Mouse (Mus musculus) brain, embryonic 18.5 days (tissue): ENCODE measurements around the gene Oaf.

Experiments
- DNase-seq: peaks from one replicate; pipeline ENCODE4 v3.0.0-alpha.2; 2012; ENCODE audit warnings: low read depth, low spot score

Oaf gene

DNA sequence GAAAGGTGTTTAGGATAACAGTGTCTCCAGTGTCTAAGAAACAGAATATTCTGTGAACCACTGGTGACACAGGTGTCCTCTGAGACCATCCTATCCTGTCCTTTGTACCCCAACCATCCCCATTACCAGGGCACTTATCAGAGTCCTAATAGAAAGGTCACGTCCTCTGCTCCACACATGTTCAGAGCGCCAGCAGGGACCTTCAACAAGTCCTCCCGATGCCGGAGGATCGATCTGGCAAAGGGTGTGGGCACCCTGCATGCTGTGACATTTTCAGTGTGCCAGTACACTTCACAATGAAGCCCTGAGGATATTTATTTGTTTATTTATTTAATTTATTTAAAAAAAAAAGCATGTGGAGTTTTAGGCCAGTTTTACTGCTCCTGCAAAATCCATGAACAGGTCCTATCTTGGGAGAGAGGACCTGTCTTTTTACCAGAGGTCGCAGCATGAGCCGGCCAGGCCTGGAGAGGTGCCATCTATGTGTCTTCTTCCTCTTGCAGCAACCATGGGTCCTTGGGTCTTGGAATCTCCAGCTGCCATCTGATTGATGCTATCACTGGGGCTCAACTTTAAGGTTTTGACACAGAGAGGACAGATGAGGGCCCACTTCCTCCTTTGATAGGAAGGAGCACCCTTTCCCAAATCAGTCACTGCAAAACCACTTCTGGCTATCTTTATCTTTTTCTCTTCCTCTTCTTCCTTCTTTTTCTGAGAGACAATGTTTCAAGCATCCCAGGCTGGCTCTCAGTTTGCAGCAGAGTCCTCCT is 6.3 kb upstream of the Oaf start:
- no peak for DNase-seq

GRCm38 (mm10) chr9:43242432-43242831 is 2.7 kb upstream of the Oaf start:
- DNase-seq: no peak

DNA sequence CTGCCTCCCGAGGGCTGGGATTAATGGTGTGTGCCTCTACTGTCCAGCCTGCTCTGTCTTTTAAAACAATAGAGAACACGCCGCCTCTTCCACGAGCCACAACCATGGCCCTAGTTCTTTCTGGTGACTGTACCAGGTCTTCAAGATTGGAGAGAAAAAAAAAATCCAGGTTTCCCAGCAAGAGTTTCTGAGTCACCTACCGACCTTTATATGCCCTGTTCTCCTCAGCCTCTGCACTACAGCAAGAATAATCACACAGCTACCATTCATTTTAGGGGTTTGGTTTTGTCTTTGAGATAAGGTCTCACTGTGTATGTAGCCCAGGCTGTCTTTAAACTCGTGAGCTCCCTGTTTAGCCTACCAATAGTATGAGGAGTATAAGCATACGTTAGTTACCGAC is 2.3 kb upstream of the Oaf start:
- DNase-seq: no peak

DNA sequence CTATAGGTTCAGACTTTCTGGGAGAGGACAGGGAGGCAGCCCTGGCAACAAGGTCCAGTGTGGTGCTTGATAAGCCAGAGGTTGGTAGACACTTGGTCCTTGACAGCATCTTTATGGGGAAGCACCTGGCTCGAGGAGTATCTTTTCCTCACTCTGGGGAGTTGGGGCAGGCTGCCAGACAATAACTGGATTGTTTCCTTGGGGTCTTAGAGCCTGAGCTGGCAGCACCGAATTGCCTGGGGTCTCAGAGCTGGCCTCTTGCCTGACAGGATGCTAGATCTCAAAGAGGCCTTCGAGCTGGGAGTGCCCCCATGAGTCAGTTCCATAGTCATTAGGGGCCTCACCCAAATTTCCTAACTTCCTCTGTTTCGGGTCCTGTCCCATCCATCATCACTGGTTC is 1.6 kb upstream of the Oaf start:
- no peak for DNase-seq

- DNase-seq: no peak
Measured at GRCm38 (mm10) chr9:43240594-43240900, 836 bp upstream of the Oaf start.

DNA sequence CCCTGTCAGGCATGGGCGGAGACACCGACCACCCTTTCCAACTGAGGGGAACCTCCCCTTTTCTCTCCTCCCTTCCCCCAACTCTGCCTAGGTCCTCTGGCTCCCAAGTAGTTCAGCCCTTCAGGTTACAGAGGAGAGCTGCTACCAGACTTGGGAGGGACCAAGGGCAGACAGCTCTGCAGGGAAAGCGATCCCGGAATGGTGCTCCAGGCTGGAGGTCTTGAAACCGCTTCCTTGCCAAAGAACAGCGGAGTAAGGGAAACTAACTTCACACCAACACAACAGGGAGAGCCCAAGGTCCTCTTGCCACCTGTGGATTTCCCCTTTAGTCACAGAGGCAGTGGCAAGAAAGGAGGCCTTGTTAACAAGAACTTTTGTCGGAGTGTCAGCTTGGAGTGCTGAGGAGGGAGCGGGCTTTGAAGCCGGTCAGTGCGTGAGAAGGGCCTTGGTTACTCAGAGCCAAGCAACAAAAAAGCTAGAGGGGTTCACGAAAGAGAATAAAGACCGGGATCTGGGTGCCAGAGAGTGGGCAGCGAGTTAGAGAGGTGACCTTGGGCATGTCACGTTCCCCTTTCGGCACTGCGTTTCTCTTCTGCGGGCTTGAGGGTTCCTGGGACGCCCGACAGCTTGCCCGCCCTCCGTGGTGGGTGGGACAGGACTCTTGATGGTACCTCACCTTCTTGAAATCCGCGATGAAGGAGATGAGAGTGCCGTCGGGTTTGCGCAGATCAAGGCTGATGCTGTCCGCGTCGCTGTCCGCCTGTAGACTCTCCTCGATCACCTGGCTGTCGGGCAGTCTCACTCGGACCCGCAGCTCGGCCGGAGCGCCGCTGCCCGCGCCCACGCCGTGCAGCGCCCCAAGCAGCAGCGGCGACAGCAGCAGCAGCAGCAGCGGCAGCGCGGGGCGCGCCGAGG is 823 bp downstream of the Oaf start:
- DNase-seq: no peak

GRCm38 (mm10) chr9:43238167-43238566 is 1.5 kb downstream of the Oaf start:
- no peak for DNase-seq

DNA sequence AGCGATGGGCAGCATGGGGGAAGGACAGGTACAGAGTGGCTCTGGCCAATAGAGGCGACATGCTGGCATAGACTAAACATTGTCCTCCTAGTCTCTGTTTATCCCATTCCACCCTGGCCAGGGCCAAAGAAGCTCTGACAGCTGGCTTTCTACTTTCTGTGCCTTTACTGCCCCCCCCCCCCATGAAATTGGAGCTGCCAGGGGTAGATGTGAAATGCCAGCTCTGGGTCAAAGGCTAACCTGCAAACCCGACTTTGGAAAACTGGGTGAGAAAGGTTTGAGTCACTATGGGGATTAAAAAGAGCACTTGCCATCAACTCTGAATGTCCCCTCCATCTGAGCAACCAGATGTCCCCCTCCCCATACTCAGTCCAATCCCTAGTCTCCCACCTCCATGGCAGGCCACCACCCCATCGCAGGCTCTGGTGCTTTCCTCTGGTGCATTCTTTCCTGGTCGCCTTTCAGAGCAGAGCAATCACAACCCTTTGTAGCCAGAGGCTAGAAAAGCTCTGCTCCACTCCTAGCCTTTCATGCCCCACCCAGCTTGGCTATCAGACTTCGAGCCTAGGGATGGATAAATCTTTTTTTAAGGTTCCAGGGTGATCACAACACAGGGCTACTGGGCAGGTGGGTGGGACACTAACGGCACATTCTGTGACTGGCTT is 2.5 kb downstream of the Oaf start:
- DNase-seq: no peak

DNA sequence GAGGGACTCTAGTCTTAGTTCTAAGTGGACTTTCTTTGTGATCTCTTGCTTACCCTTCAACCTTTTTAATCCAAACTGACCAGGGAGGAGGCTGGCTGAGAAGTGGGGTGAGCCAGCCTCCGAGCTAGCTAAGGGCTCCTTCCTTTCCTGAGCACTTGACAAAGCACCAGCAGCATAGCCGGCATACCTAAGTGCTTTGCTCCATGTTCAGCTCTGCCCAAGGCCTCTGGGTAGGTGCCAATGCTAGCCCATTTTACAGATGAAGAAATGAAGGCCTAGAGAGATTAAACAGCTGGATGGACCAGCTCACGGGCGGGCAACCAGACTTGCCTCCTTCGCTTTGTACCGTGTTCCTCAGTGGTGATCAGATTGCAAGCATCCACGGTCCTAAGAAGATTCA is 3.1 kb downstream of the Oaf start:
- DNase-seq: no peak

DNA sequence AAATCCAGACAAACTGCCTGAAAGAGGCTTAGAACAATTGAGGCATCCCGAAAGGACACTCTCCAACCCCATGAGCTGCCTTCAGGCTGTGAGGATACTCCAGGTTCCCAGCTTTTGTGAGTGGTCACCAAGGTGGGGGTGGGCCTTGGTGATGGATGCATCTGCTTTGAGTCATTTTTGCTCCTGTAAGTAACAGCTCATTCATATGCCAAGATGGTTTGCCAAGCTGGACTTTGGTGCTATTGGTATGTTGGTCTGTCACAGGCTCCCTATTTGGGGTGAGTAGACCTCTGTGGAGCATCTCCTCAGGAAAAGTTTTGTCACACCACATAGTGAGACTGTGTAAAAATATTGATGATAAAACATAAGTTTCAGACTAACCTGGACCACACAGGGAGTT is 3.6 kb downstream of the Oaf start:
- DNase-seq: no peak

- no peak for DNase-seq
Measured at GRCm38 (mm10) chr9:43235336-43235735, 4.4 kb downstream of the Oaf start.

DNA sequence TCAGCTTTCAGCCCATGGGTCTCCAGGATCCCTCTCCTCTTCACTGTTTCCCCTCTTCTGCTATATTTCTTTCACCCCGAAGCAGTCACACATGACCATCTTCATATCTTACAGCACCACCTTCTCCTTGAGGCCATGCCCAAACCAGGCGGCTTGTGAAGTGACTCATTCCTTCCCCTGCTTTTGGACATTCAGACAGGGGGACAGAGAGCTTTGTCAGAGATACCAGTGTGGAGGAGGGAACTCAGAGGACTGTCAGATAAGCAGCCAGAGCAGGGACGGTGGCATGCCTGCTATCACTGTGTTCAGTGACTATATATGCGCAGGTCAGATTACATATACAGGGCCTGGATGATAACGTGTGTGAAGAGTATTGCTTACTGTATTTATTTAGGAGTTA is 5.2 kb downstream of the Oaf start:
- DNase-seq: no peak

- DNase-seq: no peak
Measured at GRCm38 (mm10) chr9:43233515-43233914, 6.2 kb downstream of the Oaf start.

DNA sequence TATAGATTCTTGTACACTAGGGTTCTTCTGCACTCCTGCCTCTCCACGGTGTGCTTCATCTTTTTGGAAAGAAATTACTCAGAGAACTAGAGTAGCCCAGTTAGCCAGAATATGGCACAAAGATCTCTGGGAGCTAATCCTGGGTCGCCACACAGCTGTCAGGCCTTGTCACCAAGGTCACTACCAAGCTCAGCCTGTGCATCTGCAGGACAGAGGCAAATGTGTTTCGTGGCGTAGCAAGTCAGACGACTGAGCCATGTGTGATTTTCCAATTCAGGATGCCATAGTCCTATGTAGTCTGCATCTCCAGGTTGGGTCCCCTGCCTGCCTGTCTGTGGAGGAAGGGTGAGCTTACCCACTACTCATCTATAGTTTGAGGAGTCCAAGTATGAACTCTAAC is 6.7 kb downstream of the Oaf start:
- DNase-seq: no peak

- DNase-seq: no peak
Measured at GRCm38 (mm10) chr9:43232286-43232685, 7.4 kb downstream of the Oaf start.

- no peak for DNase-seq
Measured at GRCm38 (mm10) chr9:43231805-43232204, 7.9 kb downstream of the Oaf start.

DNA sequence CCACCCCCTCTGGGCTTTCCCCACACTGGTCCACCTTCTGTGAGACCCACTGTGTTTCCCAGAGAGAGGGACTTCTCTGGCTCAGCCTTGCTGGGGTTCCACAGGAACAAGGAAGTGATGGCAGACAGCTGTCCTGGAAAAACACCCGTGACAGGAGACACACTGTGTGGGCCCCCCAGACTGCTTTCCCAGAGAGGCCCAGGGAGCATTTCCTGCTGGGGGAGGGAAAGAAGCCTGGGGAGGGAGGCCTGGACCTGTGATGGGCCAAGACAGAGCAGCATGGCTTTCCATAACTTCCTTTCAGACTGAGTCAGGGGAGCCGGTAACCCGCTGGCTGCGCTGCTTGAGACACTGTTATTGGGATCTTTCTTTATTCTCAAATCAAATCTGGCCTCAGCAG is 8.8 kb downstream of the Oaf start:
- no peak for DNase-seq

- DNase-seq: no peak
Measured at GRCm38 (mm10) chr9:43229962-43230361, 9.7 kb downstream of the Oaf start.

DNA sequence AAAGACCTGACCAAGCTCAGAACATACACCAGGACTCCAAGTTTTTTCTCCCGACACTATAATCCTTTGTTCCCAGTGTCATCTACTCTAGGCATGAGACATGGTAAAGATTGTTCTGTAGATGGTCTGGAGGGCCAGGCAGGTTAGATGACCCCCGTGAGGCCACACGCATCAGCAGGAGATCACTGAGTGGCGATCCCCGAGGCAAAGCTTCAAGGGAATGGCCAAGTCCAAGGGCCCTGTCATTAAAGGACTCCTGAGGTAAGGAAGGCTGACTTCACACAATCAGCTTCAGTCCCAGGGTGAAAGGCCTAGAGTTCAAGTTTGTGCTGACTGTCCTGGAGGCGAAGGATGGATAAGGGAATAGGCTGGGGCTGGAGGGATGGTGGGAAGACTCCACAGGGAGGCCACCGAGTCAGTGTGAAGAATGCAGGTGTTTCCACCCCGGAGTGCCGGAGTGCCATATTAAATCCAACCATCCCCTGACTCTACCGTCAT is 10.3 kb downstream of the Oaf start:
- no peak for DNase-seq

- no peak for DNase-seq
Measured at GRCm38 (mm10) chr9:43228745-43229144, 11.0 kb downstream of the Oaf start.

GRCm38 (mm10) chr9:43227626-43228025 is 12.1 kb downstream of the Oaf start:
- DNase-seq: no peak

GRCm38 (mm10) chr9:43226573-43227160 is 13.0 kb downstream of the Oaf start:
- no peak for DNase-seq
